Mouse (Mus musculus): ENCODE measurements around the gene Pde3a. TPM values are rescaled to one million over a fixed set of nuclear protein-coding genes. Genes with fewer than 3 reads are reported as not detected.

Pde3a gene
- polyA plus RNA-seq, 1 experiment from 2014 or later = 14.7 TPM

GRCm38 (mm10) chr6:141281685-141282084 is 32.6 kb downstream of the Pde3a start:
- H3K36me3 ChIP-seq (ENCODE audit: control insufficient read depth, insufficient read depth, low read length) = no peaks in the 10 kb centered on the region
- H3K9me3 ChIP-seq (ENCODE audit: control insufficient read depth, low read length) = no peaks in the 10 kb centered on the region
- no peaks in the 10 kb centered on the region for H3K4me1 ChIP-seq (ENCODE audit: control insufficient read depth, insufficient read depth, low read length)
- no peak for ATAC-seq
- WGBS = 80% methylated on average over 3 of the region's 3 CpGs
- no peak overlapping the region for H3K27ac ChIP-seq (ENCODE audit: low read length)
- no peak overlapping the region for H3K4me2 ChIP-seq (ENCODE audit: low read depth, low read length)
- no peak overlapping the region for H3K9ac ChIP-seq (ENCODE audit: low read depth, low read length)
- no peak overlapping the region for H3K4me3 ChIP-seq (ENCODE audit: low read length)
- no peaks in the 10 kb centered on the region for H3K27me3 ChIP-seq (replicated peaks; ENCODE audit: control insufficient read depth, insufficient read depth, low read length)

- Histone ChIP-seq H3K4me1 (ENCODE audit: control insufficient read depth, insufficient read depth, low read length) (no peaks in the 10 kb centered on the region), H3K27ac (ENCODE audit: low read length) (no peak overlapping the region), H3K36me3 (ENCODE audit: control insufficient read depth, insufficient read depth, low read length) (no peaks in the 10 kb centered on the region), H3K4me3 (ENCODE audit: low read length) (no peak overlapping the region), H3K9me3 (ENCODE audit: control insufficient read depth, low read length) (no peaks in the 10 kb centered on the region), H3K4me2 (ENCODE audit: low read depth, low read length) (no peak overlapping the region), H3K9ac (ENCODE audit: low read depth, low read length) (no peak overlapping the region), H3K27me3 (replicated peaks; ENCODE audit: control insufficient read depth, insufficient read depth, low read length) (no peaks in the 10 kb centered on the region)
- 80% methylated on average over 7 of the region's 7 CpGs for WGBS
- no peak for ATAC-seq
Measured at GRCm38 (mm10) chr6:141282796-141283195, 33.7 kb downstream of the Pde3a start.

GRCm38 (mm10) chr6:141291195-141291594 is 42.1 kb downstream of the Pde3a start:
- Histone ChIP-seq H3K9ac (ENCODE audit: low read depth, low read length) (no peak overlapping the region), H3K9me3 (ENCODE audit: control insufficient read depth, low read length) (no peaks in the 10 kb centered on the region), H3K27ac (ENCODE audit: low read length) (no peak overlapping the region), H3K27me3 (replicated peaks; ENCODE audit: control insufficient read depth, insufficient read depth, low read length) (no peaks in the 10 kb centered on the region), H3K36me3 (ENCODE audit: control insufficient read depth, insufficient read depth, low read length) (no peaks in the 10 kb centered on the region; the same call in 1 of the 2 replicates), H3K4me3 (ENCODE audit: low read length) (no peak overlapping the region), H3K4me2 (ENCODE audit: low read depth, low read length) (no peak overlapping the region), H3K4me1 (ENCODE audit: control insufficient read depth, insufficient read depth, low read length) (peaks cover 11% of the 10 kb centered on the region; the same call in 1 of the 2 replicates)
- 83% methylated on average over 2 of the region's 2 CpGs for WGBS
- peak; percentile 63 for ATAC-seq

- Histone ChIP-seq H3K4me2 (ENCODE audit: low read depth, low read length) (no peak overlapping the region), H3K9ac (ENCODE audit: low read depth, low read length) (no peak overlapping the region), H3K4me1 (ENCODE audit: control insufficient read depth, insufficient read depth, low read length) (peaks cover 11% of the 10 kb centered on the region; the same call in 1 of the 2 replicates), H3K36me3 (ENCODE audit: control insufficient read depth, insufficient read depth, low read length) (no peaks in the 10 kb centered on the region; the same call in 1 of the 2 replicates), H3K27ac (ENCODE audit: low read length) (peak overlapping the region; percentile 49), H3K9me3 (ENCODE audit: control insufficient read depth, low read length) (no peaks in the 10 kb centered on the region), H3K27me3 (replicated peaks; ENCODE audit: control insufficient read depth, insufficient read depth, low read length) (no peaks in the 10 kb centered on the region), H3K4me3 (ENCODE audit: low read length) (no peak overlapping the region)
- ATAC-seq = peak; percentile 71
- 68% methylated on average over 10 of the region's 10 CpGs for WGBS
Measured at GRCm38 (mm10) chr6:141292826-141293459, 43.9 kb downstream of the Pde3a start.

GRCm38 (mm10) chr6:141293460-141293853 is 44.4 kb downstream of the Pde3a start:
- 41% methylated on average over 2 of the region's 2 CpGs for WGBS
- H3K27ac ChIP-seq (ENCODE audit: low read length) = peak overlapping the region; percentile 49
- no peaks in the 10 kb centered on the region for H3K27me3 ChIP-seq (replicated peaks; ENCODE audit: control insufficient read depth, insufficient read depth, low read length)
- no peak overlapping the region for H3K4me3 ChIP-seq (ENCODE audit: low read length)
- no peak overlapping the region for H3K4me2 ChIP-seq (ENCODE audit: low read depth, low read length)
- peak; percentile 75 for ATAC-seq
- H3K9ac ChIP-seq (ENCODE audit: low read depth, low read length) = no peak overlapping the region
- H3K36me3 ChIP-seq (ENCODE audit: control insufficient read depth, insufficient read depth, low read length) = no peaks in the 10 kb centered on the region; the same call in 1 of the 2 replicates
- no peaks in the 10 kb centered on the region for H3K9me3 ChIP-seq (ENCODE audit: control insufficient read depth, low read length)
- H3K4me1 ChIP-seq (ENCODE audit: control insufficient read depth, insufficient read depth, low read length) = peaks cover 11% of the 10 kb centered on the region; the same call in 1 of the 2 replicates

GRCm38 (mm10) chr6:141295264-141295663 is 46.2 kb downstream of the Pde3a start:
- Histone ChIP-seq H3K4me3 (ENCODE audit: low read length) (no peak overlapping the region), H3K4me1 (ENCODE audit: control insufficient read depth, insufficient read depth, low read length) (0 out of 2 replicates have a peak, but pooled peaks cover 11% of the 10 kb centered on the region), H3K27me3 (replicated peaks; ENCODE audit: control insufficient read depth, insufficient read depth, low read length) (no peaks in the 10 kb centered on the region), H3K4me2 (ENCODE audit: low read depth, low read length) (no peak overlapping the region), H3K36me3 (ENCODE audit: control insufficient read depth, insufficient read depth, low read length) (0 out of 2 replicates have a peak, but pooled peaks cover 4% of the 10 kb centered on the region), H3K27ac (ENCODE audit: low read length) (no peak overlapping the region), H3K9ac (ENCODE audit: low read depth, low read length) (no peak overlapping the region), H3K9me3 (ENCODE audit: control insufficient read depth, low read length) (no peaks in the 10 kb centered on the region)
- 80% methylated on average over 3 of the region's 3 CpGs for WGBS
- no peak for ATAC-seq

GRCm38 (mm10) chr6:141301750-141302748 is 53.0 kb downstream of the Pde3a start:
- H3K4me2 ChIP-seq (ENCODE audit: low read depth, low read length) = peak overlapping the region; percentile 7; the same call in 1 of the 2 replicates

GRCm38 (mm10) chr6:141302842-141303241 is 53.8 kb downstream of the Pde3a start:
- 61% methylated on average over 4 of the region's 4 CpGs for WGBS

More at GRCm38 (mm10) chr6:141301750-141302748, 53.0 kb downstream of the Pde3a start:
- peak overlapping the region; percentile 85 for H3K27ac ChIP-seq (ENCODE audit: low read length)
- ATAC-seq = peak; percentile 78
- 0 out of 2 replicates have a peak, but pooled peaks cover 4% of the 10 kb centered on the region for H3K36me3 ChIP-seq (ENCODE audit: control insufficient read depth, insufficient read depth, low read length)
- no peak overlapping the region for H3K9ac ChIP-seq (ENCODE audit: low read depth, low read length)
- H3K27me3 ChIP-seq (replicated peaks; ENCODE audit: control insufficient read depth, insufficient read depth, low read length) = no peaks in the 10 kb centered on the region
- WGBS = 53% methylated on average over 14 of the region's 14 CpGs
- no peaks in the 10 kb centered on the region for H3K9me3 ChIP-seq (ENCODE audit: control insufficient read depth, low read length)
- H3K4me1 ChIP-seq (ENCODE audit: control insufficient read depth, insufficient read depth, low read length) = peaks cover 7% of the 10 kb centered on the region; the same call in 1 of the 2 replicates
- no peak overlapping the region for H3K4me3 ChIP-seq (ENCODE audit: low read length)

GRCm38 (mm10) chr6:141307326-141307725 is 58.3 kb downstream of the Pde3a start:
- Histone ChIP-seq H3K4me1 (ENCODE audit: control insufficient read depth, insufficient read depth, low read length) (peaks cover 18% of the 10 kb centered on the region), H3K9ac (ENCODE audit: low read depth, low read length) (no peak overlapping the region), H3K4me3 (ENCODE audit: low read length) (no peak overlapping the region), H3K27me3 (replicated peaks; ENCODE audit: control insufficient read depth, insufficient read depth, low read length) (no peaks in the 10 kb centered on the region), H3K9me3 (ENCODE audit: control insufficient read depth, low read length) (no peaks in the 10 kb centered on the region), H3K27ac (ENCODE audit: low read length) (no peak overlapping the region), H3K36me3 (ENCODE audit: control insufficient read depth, insufficient read depth, low read length) (no peaks in the 10 kb centered on the region), H3K4me2 (ENCODE audit: low read depth, low read length) (no peak overlapping the region)
- WGBS = 89% methylated on average over 1 of the region's 1 CpGs
- no peak for ATAC-seq

More at GRCm38 (mm10) chr6:141302842-141303241, 53.8 kb downstream of the Pde3a start:
- H3K36me3 ChIP-seq (ENCODE audit: control insufficient read depth, insufficient read depth, low read length) = 0 out of 2 replicates have a peak, but pooled peaks cover 4% of the 10 kb centered on the region
- H3K9ac ChIP-seq (ENCODE audit: low read depth, low read length) = 0 out of 2 replicates have a peak overlapping the region, but pooled peaks have one; percentile 8
- no peak overlapping the region for H3K4me3 ChIP-seq (ENCODE audit: low read length)
- peaks cover 7% of the 10 kb centered on the region; the same call in 1 of the 2 replicates for H3K4me1 ChIP-seq (ENCODE audit: control insufficient read depth, insufficient read depth, low read length)
- H3K9me3 ChIP-seq (ENCODE audit: control insufficient read depth, low read length) = no peaks in the 10 kb centered on the region
- peak; percentile 73 for ATAC-seq
- H3K4me2 ChIP-seq (ENCODE audit: low read depth, low read length) = peak overlapping the region; percentile 7; the same call in 1 of the 2 replicates
- H3K27me3 ChIP-seq (replicated peaks; ENCODE audit: control insufficient read depth, insufficient read depth, low read length) = no peaks in the 10 kb centered on the region
- H3K27ac ChIP-seq (ENCODE audit: low read length) = peak overlapping the region; percentile 85
